Mouse (Mus musculus) lung, postnatal 0 days (tissue): ENCODE measurements around the gene Pif1.

Experiments
- CTCF ChIP-seq: IDR thresholded peaks from 2 replicates; pipeline ENCODE4 v1.5.1; 2016; ENCODE audit warnings: antibody characterized with exemption, mild to moderate bottlenecking
- EP300 ChIP-seq: IDR thresholded peaks from 2 replicates; pipeline ENCODE4 v1.6.1; 2016; ENCODE audit warnings: antibody characterized with exemption, mild to moderate bottlenecking, control low read depth

DNA sequence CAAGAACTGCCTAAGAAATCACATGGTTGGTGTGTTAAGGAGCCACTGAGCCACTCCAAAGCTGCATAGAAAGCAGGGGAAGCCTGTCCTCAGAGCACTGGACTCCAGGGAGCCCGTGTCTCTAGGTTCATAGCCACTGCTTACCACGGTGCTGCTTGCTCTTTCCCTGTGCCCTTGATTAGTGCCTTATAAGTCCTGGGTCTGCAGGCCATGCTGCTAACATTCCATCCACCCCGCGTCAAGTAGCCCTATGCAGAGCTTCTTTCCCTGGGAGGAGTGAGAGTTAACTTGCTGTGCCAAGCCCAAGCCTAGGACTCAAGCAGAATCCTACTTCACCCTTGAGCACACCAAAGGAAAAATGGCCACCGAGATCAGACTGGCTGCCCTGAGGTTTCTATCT lies 52.1 kb downstream of the Pif1 start:
- TF ChIP-seq CTCF (no peak), EP300 (no peak)
